Mouse (Mus musculus) midbrain, postnatal 0 days (tissue): ENCODE data around the gene Shroom3. TPM values are rescaled to one million over a fixed set of nuclear protein-coding genes. Genes with fewer than 3 reads are reported as not detected.

Experiments
- ATAC-seq: fragments of 200-750 bp; cut with Nextera tagmentation; 2 replicates; pipeline ENCODE4 v1.8.0; 2017; ENCODE audit warnings: moderate number of reproducible peaks, mild to moderate bottlenecking, moderate TSS enrichment, moderate library complexity; ENCODE audit not compliant: low FRiP score
- DNase-seq: peaks from one replicate; pipeline ENCODE4 v3.0.0-alpha.2; 2015; ENCODE audit warnings: low spot score
- H3K27ac ChIP-seq: fragments of 300-500 bp; sonication (generic); 2 replicates; pipeline ENCODE4 v1.5.1; 2014; ENCODE audit warnings: low read depth, mild to moderate bottlenecking, low read length, mixed read lengths
- H3K27me3 ChIP-seq: fragments of 300-500 bp; sonication (generic); 2 replicates; pipeline ENCODE4 v1.6.1; 2014; ENCODE audit warnings: low read length, control low read depth, mixed read lengths; ENCODE audit not compliant: insufficient read depth
- H3K36me3 ChIP-seq: fragments of 300-500 bp; sonication (generic); 2 replicates; pipeline ENCODE4 v1.6.1; 2014; ENCODE audit warnings: low read length, control low read depth, mixed read lengths; ENCODE audit not compliant: insufficient read depth
- H3K4me1 ChIP-seq: fragments of 300-500 bp; sonication (generic); 2 replicates; pipeline ENCODE4 v1.6.1; 2014; ENCODE audit warnings: mild to moderate bottlenecking, control low read depth, antibody characterized with exemption, low read length, mixed read lengths; ENCODE audit not compliant: insufficient read depth
- H3K4me2 ChIP-seq: fragments of 300-500 bp; sonication (generic); 2 replicates; pipeline ENCODE4 v1.6.1; 2014; ENCODE audit warnings: low read depth, mild to moderate bottlenecking, low read length, mixed read lengths; ENCODE audit not compliant: poor library complexity, severe bottlenecking
- H3K4me3 ChIP-seq: fragments of 300-500 bp; sonication (generic); 2 replicates; pipeline ENCODE4 v1.5.1; 2014; ENCODE audit warnings: low read depth, mild to moderate bottlenecking, low read length, moderate library complexity
- H3K9ac ChIP-seq: fragments of 300-500 bp; sonication (generic); replicated peaks from 2 replicates; pipeline ENCODE4 v1.6.1; 2014; ENCODE audit warnings: mild to moderate bottlenecking, low read length, moderate library complexity, mixed read lengths; ENCODE audit not compliant: poor library complexity, severe bottlenecking
- H3K9me3 ChIP-seq: fragments of 300-500 bp; sonication (generic); 2 replicates; pipeline ENCODE4 v1.6.1; 2016; ENCODE audit warnings: low read length, control low read depth
- CTCF ChIP-seq: IDR thresholded peaks from 2 replicates; pipeline ENCODE4 v1.5.1; 2016; ENCODE audit warnings: antibody characterized with exemption, mild to moderate bottlenecking
- WGBS: fragments of 180-500 bp; shearing (Covaris S2); extraction: QIAGEN DNeasy Blood & Tissue Kit; methylation state at CpG from one replicate; pipeline ENCODE4 v1.1.7; 2014; 5-methylcytosine and 5-hydroxymethylcytosine counted together
- polyA plus RNA-seq: library from polyadenylated mRNA; unstranded; fragments of >200 nt; fragmentation: Nextera tagmentation; extraction: Ambion mirVana; gene quantifications from 2 replicates; pipeline ENCODE4 v1.2.1, GENCODE M21; 2015
- total RNA-seq: library from RNA; depleted of rRNA; stranded (reverse); fragments of >200 nt; gene quantifications from 2 replicates; pipeline ENCODE4 v1.2.3, GENCODE M21; 2014

Gene Shroom3
- total and polyA plus RNA-seq, 2 experiments from 2014 or later = 1.2 to 8.1 TPM

DNA sequence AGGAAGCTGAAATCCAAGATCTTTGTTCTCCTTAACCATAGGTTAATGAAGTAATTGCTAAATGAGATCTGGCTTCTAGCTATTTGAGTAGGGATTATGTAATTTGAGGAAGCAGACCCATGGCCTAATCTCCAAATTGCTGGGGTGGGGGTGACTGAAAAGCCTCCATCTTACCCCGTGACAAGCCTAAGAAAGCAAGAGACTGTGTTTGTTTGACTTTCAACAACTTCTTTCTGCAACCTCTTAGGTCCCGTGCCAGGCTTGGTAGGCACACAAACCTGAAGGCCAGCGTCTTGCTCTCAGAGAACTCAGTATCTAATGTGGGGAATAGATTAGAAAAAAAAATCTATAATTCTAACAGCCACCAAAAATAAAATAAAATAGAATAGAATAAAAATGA lies 138.1 kb downstream of the Shroom3 start:
- no peak overlapping the region for H3K9ac ChIP-seq
- H3K4me2 ChIP-seq = no peak overlapping the region
- TF ChIP-seq CTCF = no peak
- H3K36me3 ChIP-seq = no peaks in the 10 kb centered on the region
- WGBS = 67% methylated on average over 3 of the region's 3 CpGs
- no peaks in the 10 kb centered on the region for H3K4me1 ChIP-seq
- DNase-seq (no peak), ATAC-seq (no peak)
- no peaks in the 10 kb centered on the region for H3K9me3 ChIP-seq
- no peaks in the 10 kb centered on the region for H3K27me3 ChIP-seq
- H3K4me3 ChIP-seq = no peak overlapping the region
- H3K27ac ChIP-seq = no peak overlapping the region

- no peaks in the 10 kb centered on the region for H3K9me3 ChIP-seq
- WGBS = 81% methylated on average over 7 of the region's 7 CpGs
- no peaks in the 10 kb centered on the region for H3K27me3 ChIP-seq
- H3K36me3 ChIP-seq = no peaks in the 10 kb centered on the region
- no peak overlapping the region for H3K4me2 ChIP-seq
- TF ChIP-seq CTCF = no peak
- ATAC-seq (no peak), DNase-seq (no peak)
- no peak overlapping the region for H3K9ac ChIP-seq
- no peaks in the 10 kb centered on the region for H3K4me1 ChIP-seq
- no peak overlapping the region for H3K4me3 ChIP-seq
- no peak overlapping the region for H3K27ac ChIP-seq
Measured at GRCm38 (mm10) chr5:92823495-92823894, 140.3 kb downstream of the Shroom3 start.

GRCm38 (mm10) chr5:92824304-92825009 lies 141.2 kb downstream of the Shroom3 start:
- no peak for DNase-seq
- no peak overlapping the region for H3K4me3 ChIP-seq
- no peak overlapping the region for H3K4me2 ChIP-seq
- no peak for TF ChIP-seq CTCF
- no peaks in the 10 kb centered on the region for H3K27me3 ChIP-seq
- no peaks in the 10 kb centered on the region for H3K9me3 ChIP-seq
- H3K27ac ChIP-seq = no peak overlapping the region
- no peak for ATAC-seq
- WGBS = 84% methylated on average over 10 of the region's 10 CpGs
- no peaks in the 10 kb centered on the region for H3K36me3 ChIP-seq
- H3K4me1 ChIP-seq = no peaks in the 10 kb centered on the region
- no peak overlapping the region for H3K9ac ChIP-seq

DNA sequence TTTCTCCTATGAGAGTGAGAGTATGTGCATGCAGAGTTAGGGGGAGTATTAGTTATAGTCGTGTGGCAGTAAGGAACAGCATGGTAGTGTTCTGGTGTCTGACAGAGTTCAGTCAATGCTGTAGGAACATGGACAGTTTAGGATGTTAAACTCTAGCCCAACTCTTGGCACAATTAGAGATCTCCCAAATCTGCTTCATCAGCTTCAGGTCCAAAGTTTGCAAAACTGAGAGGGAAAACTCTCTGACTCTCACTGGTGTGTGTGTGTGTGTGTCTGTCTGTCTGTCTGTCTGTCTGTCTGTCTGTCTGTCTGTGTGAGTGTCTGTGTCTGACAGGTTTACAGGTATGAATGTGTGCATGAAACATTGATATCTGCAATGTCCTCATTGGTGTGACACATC lies 147.2 kb downstream of the Shroom3 start:
- Histone ChIP-seq H3K36me3 (no peaks in the 10 kb centered on the region), H3K9me3 (no peaks in the 10 kb centered on the region), H3K4me3 (no peak overlapping the region), H3K9ac (no peak overlapping the region), H3K4me1 (no peaks in the 10 kb centered on the region), H3K27ac (no peak overlapping the region), H3K27me3 (no peaks in the 10 kb centered on the region), H3K4me2 (no peak overlapping the region)
- no peak for TF ChIP-seq CTCF
- DNase-seq = no peak
- no peak for ATAC-seq
- WGBS = 92% methylated on average over 1 of the region's 1 CpGs

GRCm38 (mm10) chr5:92834513-92834912 lies 151.3 kb downstream of the Shroom3 start:
- no peaks in the 10 kb centered on the region for H3K36me3 ChIP-seq
- no peak for ATAC-seq
- 70% methylated on average over 7 of the region's 7 CpGs for WGBS
- no peak overlapping the region for H3K27ac ChIP-seq
- no peak overlapping the region for H3K4me3 ChIP-seq
- no peaks in the 10 kb centered on the region for H3K4me1 ChIP-seq
- no peaks in the 10 kb centered on the region for H3K27me3 ChIP-seq
- DNase-seq = no peak
- no peaks in the 10 kb centered on the region for H3K9me3 ChIP-seq
- no peak for TF ChIP-seq CTCF
- H3K4me2 ChIP-seq = no peak overlapping the region
- no peak overlapping the region for H3K9ac ChIP-seq

- no peak for DNase-seq
- H3K27ac ChIP-seq = no peak overlapping the region
- no peak overlapping the region for H3K4me3 ChIP-seq
Measured at GRCm38 (mm10) chr5:92837311-92837710, 154.1 kb downstream of the Shroom3 start.

More at GRCm38 (mm10) chr5:92837311-92837710, 154.1 kb downstream of the Shroom3 start:
- Histone ChIP-seq H3K9me3 (no peaks in the 10 kb centered on the region), H3K9ac (no peak overlapping the region), H3K36me3 (no peaks in the 10 kb centered on the region), H3K27me3 (no peaks in the 10 kb centered on the region), H3K4me1 (no peaks in the 10 kb centered on the region), H3K4me2 (no peak overlapping the region)
- 75% methylated on average over 4 of the region's 4 CpGs for WGBS
- TF ChIP-seq CTCF = no peak
- ATAC-seq = no peak
